26 mouse cellular contexts compared by ENCODE assay signal in genomic region chr13:42944106-42944505, GRCm38 (mm10).
DNase-seq lines count a peak whose midpoint lies in the region; ATAC-seq and TF ChIP-seq lines count a peak whose summit lies in the region.
"Had no signal": no experiment of that assay in that cellular context is flagged by ENCODE, and none has a peak within 500 bp of the region (broad histone marks: within the 10 kb centered on the region; RNA-seq: fewer than 3 reads in every experiment).

No protein-coding gene starts in this region.

- H3K4me2 ChIP-seq in kidney, embryonic 14.5 days (replicated peaks; ENCODE audit: low read depth, low read length): no peak overlapping the region
- no peak overlapping the region for H3K4me2 ChIP-seq in limb, embryonic 14.5 days (replicated peaks; ENCODE audit: low read depth, low read length, severe bottlenecking)
- no peak overlapping the region for H3K4me2 ChIP-seq in midbrain, embryonic 11.5 days
- no peak overlapping the region for H3K4me2 ChIP-seq in midbrain, postnatal 0 days (ENCODE audit: low read depth, low read length, poor library complexity, severe bottlenecking)
- H3K4me2 ChIP-seq: embryonic facial prominence, embryonic 12.5 days; embryonic facial prominence, embryonic 15.5 days; heart, embryonic 11.5 days; hindbrain, embryonic 12.5 days had no signal

- ATAC-seq in kidney, embryonic 14.5 days (ENCODE audit: low FRiP score, low TSS enrichment): no peak
- ATAC-seq in limb, embryonic 14.5 days (ENCODE audit: low FRiP score, low read depth): no peak
- no peak for ATAC-seq in midbrain, embryonic 11.5 days (ENCODE audit: low FRiP score)
- no peak for ATAC-seq in midbrain, postnatal 0 days (ENCODE audit: low FRiP score)
- ATAC-seq: forebrain, embryonic 14.5 days; forebrain, postnatal 0 days; Patski had no signal

- no peak overlapping the region for H3K9ac ChIP-seq in kidney, embryonic 14.5 days (ENCODE audit: low read depth, low read length)
- no peak overlapping the region for H3K9ac ChIP-seq in limb, embryonic 14.5 days (ENCODE audit: low read depth, low read length, severe bottlenecking)
- no peak overlapping the region for H3K9ac ChIP-seq in midbrain, embryonic 11.5 days (ENCODE audit: low read length)
- H3K9ac ChIP-seq in midbrain, postnatal 0 days (replicated peaks; ENCODE audit: low read length, poor library complexity, severe bottlenecking): no peak overlapping the region
- H3K9ac ChIP-seq: embryonic facial prominence, embryonic 12.5 days; embryonic facial prominence, embryonic 15.5 days; forebrain, postnatal 0 days; hindbrain, embryonic 12.5 days had no signal

- DNase-seq in kidney, postnatal 4 days: no peak
- DNase-seq in limb, embryonic 14.5 days (ENCODE audit: low spot score): peak; percentile 13
- DNase-seq in limb, embryonic 10.5 days (ENCODE audit: low spot score): no peak
- DNase-seq in midbrain, embryonic 11.5 days (ENCODE audit: low spot score, missing footprints): peak; percentile 56
- no peak for DNase-seq in midbrain, postnatal 0 days (ENCODE audit: low spot score)
- DNase-seq in lung, postnatal 36 days: peak; percentile 49
- no peak for DNase-seq in thymus, postnatal 10 days (ENCODE audit: low spot score in 2 of 2)
- DNase-seq: adrenal gland, adult 2 months; adrenal gland, postnatal 14 days; B cell, adult 2 months; cerebellum, adult 11 months; cerebellum, adult 2 months; cerebellum, adult 9-11 months; cerebellum, postnatal 25 days; forebrain, postnatal 0 days; gastrocnemius, adult 2 months; gastrocnemius, postnatal 14 days had no signal

- no peaks in the 10 kb centered on the region for H3K27me3 ChIP-seq in kidney, embryonic 14.5 days (ENCODE audit: control insufficient read depth, insufficient read depth, low read length)
- no peaks in the 10 kb centered on the region for H3K27me3 ChIP-seq in limb, embryonic 14.5 days (ENCODE audit: control insufficient read depth, insufficient read depth, low read length)
- no peaks in the 10 kb centered on the region for H3K27me3 ChIP-seq in limb, embryonic 10.5 days (ENCODE audit: low read depth, poor library complexity, severe bottlenecking)
- no peaks in the 10 kb centered on the region for H3K27me3 ChIP-seq in midbrain, embryonic 11.5 days (ENCODE audit: control insufficient read depth, insufficient read depth, low read length)
- H3K27me3 ChIP-seq in midbrain, postnatal 0 days (ENCODE audit: insufficient read depth, low read length): no peaks in the 10 kb centered on the region
- H3K27me3 ChIP-seq: CH12.LX; embryonic facial prominence, embryonic 12.5 days; embryonic facial prominence, embryonic 15.5 days; hindbrain, embryonic 12.5 days had no signal

- no peak overlapping the region for H3K4me3 ChIP-seq in kidney, embryonic 14.5 days (ENCODE audit: low read length)
- no peak overlapping the region for H3K4me3 ChIP-seq in limb, embryonic 14.5 days (replicated peaks; ENCODE audit: low read length)
- H3K4me3 ChIP-seq in limb, embryonic 10.5 days: no peak overlapping the region
- H3K4me3 ChIP-seq in midbrain, embryonic 11.5 days (ENCODE audit: low read depth, low read length): no peak overlapping the region
- H3K4me3 ChIP-seq in midbrain, postnatal 0 days (ENCODE audit: low read depth, low read length): no peak overlapping the region
- H3K4me3 ChIP-seq: embryonic facial prominence, embryonic 12.5 days; embryonic facial prominence, embryonic 15.5 days; gastrocnemius, adult 2 months; hindbrain, embryonic 12.5 days had no signal

- peak overlapping the region; percentile 77; the same call in 1 of the 2 replicates for H3K27ac ChIP-seq in kidney, embryonic 14.5 days (ENCODE audit: low read depth, low read length)
- H3K27ac ChIP-seq in limb, embryonic 14.5 days (replicated peaks; ENCODE audit: low read depth, low read length): no peak overlapping the region
- H3K27ac ChIP-seq in limb, embryonic 10.5 days: no peak overlapping the region
- H3K27ac ChIP-seq in midbrain, embryonic 11.5 days (ENCODE audit: low read depth, low read length): no peak overlapping the region
- H3K27ac ChIP-seq in midbrain, postnatal 0 days (ENCODE audit: low read depth, low read length): no peak overlapping the region
- H3K27ac ChIP-seq: embryonic facial prominence, embryonic 12.5 days; embryonic facial prominence, embryonic 15.5 days; gastrocnemius, adult 2 months; hindbrain, embryonic 12.5 days had no signal

- H3K4me1 ChIP-seq in kidney, embryonic 14.5 days (ENCODE audit: control insufficient read depth, insufficient read depth, low read length): no peaks in the 10 kb centered on the region
- H3K4me1 ChIP-seq in limb, embryonic 14.5 days (ENCODE audit: control insufficient read depth, insufficient read depth, low read length): no peaks in the 10 kb centered on the region
- peaks cover 3% of the 10 kb centered on the region; the same call in 1 of the 2 replicates for H3K4me1 ChIP-seq in limb, embryonic 10.5 days
- no peaks in the 10 kb centered on the region for H3K4me1 ChIP-seq in midbrain, embryonic 11.5 days (ENCODE audit: control insufficient read depth, insufficient read depth, low read length)
- H3K4me1 ChIP-seq in midbrain, postnatal 0 days (ENCODE audit: insufficient read depth, low read length): no peaks in the 10 kb centered on the region

- no peak for TF ChIP-seq CTCF in midbrain, postnatal 0 days (IDR thresholded peaks at IDR 0.05)

- no peaks in the 10 kb centered on the region for H3K9me3 ChIP-seq in kidney, embryonic 14.5 days (ENCODE audit: control insufficient read depth, low read length)
- H3K9me3 ChIP-seq in limb, embryonic 14.5 days (ENCODE audit: control insufficient read depth, low read length): no peaks in the 10 kb centered on the region
- no peaks in the 10 kb centered on the region for H3K9me3 ChIP-seq in limb, embryonic 10.5 days (replicated peaks)
- H3K9me3 ChIP-seq in midbrain, embryonic 11.5 days (ENCODE audit: control insufficient read depth, low read length): no peaks in the 10 kb centered on the region
- no peaks in the 10 kb centered on the region for H3K9me3 ChIP-seq in midbrain, postnatal 0 days (ENCODE audit: low read length)
- H3K9me3 ChIP-seq: embryonic facial prominence, embryonic 12.5 days; embryonic facial prominence, embryonic 15.5 days; G1E; hindbrain, embryonic 12.5 days had no signal

- no peaks in the 10 kb centered on the region for H3K36me3 ChIP-seq in kidney, embryonic 14.5 days (ENCODE audit: control insufficient read depth, insufficient read depth, low read length)
- H3K36me3 ChIP-seq in limb, embryonic 14.5 days (ENCODE audit: control insufficient read depth, insufficient read depth, low read length): no peaks in the 10 kb centered on the region
- H3K36me3 ChIP-seq in limb, embryonic 10.5 days: no peaks in the 10 kb centered on the region
- no peaks in the 10 kb centered on the region for H3K36me3 ChIP-seq in midbrain, embryonic 11.5 days (ENCODE audit: control insufficient read depth, insufficient read depth, low read length)
- H3K36me3 ChIP-seq in midbrain, postnatal 0 days (ENCODE audit: insufficient read depth, low read length): no peaks in the 10 kb centered on the region
- H3K36me3 ChIP-seq: embryonic facial prominence, embryonic 12.5 days; embryonic facial prominence, embryonic 15.5 days; G1E; hindbrain, embryonic 12.5 days had no signal

- WGBS in kidney, embryonic 14.5 days: 75% methylated on average over 3 of the region's 3 CpGs
- 69% methylated on average over 3 of the region's 3 CpGs for WGBS in limb, embryonic 14.5 days
- WGBS in limb, embryonic 10.5 days: 85% methylated on average over 3 of the region's 3 CpGs
- WGBS in midbrain, embryonic 11.5 days: 86% methylated on average over 3 of the region's 3 CpGs
- 66% methylated on average over 3 of the region's 3 CpGs for WGBS in midbrain, postnatal 0 days

- no peak for TF ChIP-seq POLR2A in limb, embryonic 14.5 days (IDR thresholded peaks at IDR 0.05; ENCODE audit: borderline replicate concordance, extremely low read depth, insufficient read depth, insufficient read length)

Comparison
In these comparisons a context has a peak if more than half of its experiments do, and no peak if none do; other contexts are left out.
1. DNase-seq: peak in limb, embryonic 14.5 days (single experiment), midbrain, embryonic 11.5 days (single experiment) and lung, postnatal 36 days (single experiment); none in kidney, postnatal 4 days (0 of 2), limb, embryonic 10.5 days (single experiment), midbrain, postnatal 0 days (single experiment) and thymus, postnatal 10 days (0 of 2).